Mouse (Mus musculus) urinary bladder, postnatal 4 days (tissue): ENCODE results near the gene Aff3.
"Not testable (repeated sequence)": the region's sequence is repeated elsewhere in the genome, so short reads cannot be mapped to it uniquely, and the experiment has no call there.

ENCODE experiments used
- DNase-seq, 2 experiments: peaks; one replicate each; pipeline ENCODE4 v3.0.0; 2021 to 2022; ENCODE audit warnings: low spot score in 2 of 2

Aff3 gene

GRCm38 (mm10) chr1:38439751-38440470 is 224.8 kb downstream of the Aff3 start:
- no peak for DNase-seq

- DNase-seq: no peak
Observed at GRCm38 (mm10) chr1:38438447-38438846, 226.3 kb downstream of the Aff3 start.

GRCm38 (mm10) chr1:38437671-38438070 is 227.1 kb downstream of the Aff3 start:
- DNase-seq: no peak

GRCm38 (mm10) chr1:38436471-38437340 is 228.0 kb downstream of the Aff3 start:
- no peak for DNase-seq

- not testable (repeated sequence) for DNase-seq
Observed at GRCm38 (mm10) chr1:38430311-38430710, 234.4 kb downstream of the Aff3 start.

GRCm38 (mm10) chr1:38428708-38429683 is 235.8 kb downstream of the Aff3 start:
- no peak for DNase-seq

- no peak for DNase-seq
Observed at GRCm38 (mm10) chr1:38422921-38423320, 241.8 kb downstream of the Aff3 start.

- DNase-seq: no peak
Observed at GRCm38 (mm10) chr1:38419331-38419730, 245.4 kb downstream of the Aff3 start.

- no peak for DNase-seq
Observed at GRCm38 (mm10) chr1:38418181-38419032, 246.3 kb downstream of the Aff3 start.

- no peak for DNase-seq
Observed at GRCm38 (mm10) chr1:38417196-38417595, 247.6 kb downstream of the Aff3 start.

GRCm38 (mm10) chr1:38415511-38415910 is 249.2 kb downstream of the Aff3 start:
- no peak for DNase-seq

GRCm38 (mm10) chr1:38411106-38411505 is 253.6 kb downstream of the Aff3 start:
- no peak for DNase-seq

- no peak for DNase-seq
Observed at GRCm38 (mm10) chr1:38410457-38410856, 254.3 kb downstream of the Aff3 start.

GRCm38 (mm10) chr1:38408241-38408640 is 256.5 kb downstream of the Aff3 start:
- DNase-seq: no peak

GRCm38 (mm10) chr1:38403781-38404180 is 261.0 kb downstream of the Aff3 start:
- no peak for DNase-seq

GRCm38 (mm10) chr1:38401856-38402255 is 262.9 kb downstream of the Aff3 start:
- no peak for DNase-seq

GRCm38 (mm10) chr1:38399269-38399668 is 265.5 kb downstream of the Aff3 start:
- DNase-seq: no peak

- DNase-seq: no peak
Observed at GRCm38 (mm10) chr1:38398566-38398965, 266.2 kb downstream of the Aff3 start.

GRCm38 (mm10) chr1:38395194-38395681 is 269.5 kb downstream of the Aff3 start:
- no peak for DNase-seq

GRCm38 (mm10) chr1:38394493-38394892 is 270.3 kb downstream of the Aff3 start:
- no peak for DNase-seq

GRCm38 (mm10) chr1:38393516-38393915 is 271.2 kb downstream of the Aff3 start:
- DNase-seq: no peak
